Mouse (Mus musculus) kidney, embryonic 16.5 days (tissue): ENCODE data around the gene Plekha8. TPM values are rescaled to one million over a fixed set of nuclear protein-coding genes. Genes with fewer than 3 reads are reported as not detected.

Experiments used
- ATAC-seq: fragments of 200-750 bp; cut with Nextera tagmentation; 2 replicates; pipeline ENCODE4 v1.8.0; 2017; ENCODE audit warnings: moderate TSS enrichment; ENCODE audit not compliant: low FRiP score, low TSS enrichment
- H3K27ac ChIP-seq: fragments of 300-500 bp; sonication (generic); 2 replicates; pipeline ENCODE4 v1.5.1; 2014; ENCODE audit warnings: low read length
- H3K27me3 ChIP-seq: fragments of 300-500 bp; sonication (generic); 2 replicates; pipeline ENCODE4 v1.6.1; 2014; ENCODE audit warnings: low read length, control low read depth, mixed read lengths; ENCODE audit not compliant: insufficient read depth
- H3K36me3 ChIP-seq: fragments of 300-500 bp; sonication (generic); 2 replicates; pipeline ENCODE4 v1.6.1; 2014; ENCODE audit warnings: low read length, control low read depth, mixed read lengths; ENCODE audit not compliant: insufficient read depth
- H3K4me1 ChIP-seq: fragments of 300-500 bp; sonication (generic); 2 replicates; pipeline ENCODE4 v1.6.1; 2014; ENCODE audit warnings: low read length, control low read depth, mixed read lengths; ENCODE audit not compliant: insufficient read depth
- H3K4me2 ChIP-seq: fragments of 300-500 bp; sonication (generic); replicated peaks from 2 replicates; pipeline ENCODE4 v1.6.1; 2014; ENCODE audit warnings: low read depth, low read length
- H3K4me3 ChIP-seq: fragments of 300-500 bp; sonication (generic); 2 replicates; pipeline ENCODE4 v1.5.1; 2014; ENCODE audit warnings: mild to moderate bottlenecking, low read length
- H3K9ac ChIP-seq: fragments of 300-500 bp; sonication (generic); replicated peaks from 2 replicates; pipeline ENCODE4 v1.6.1; 2014; ENCODE audit warnings: low read length
- H3K9me3 ChIP-seq: fragments of 300-500 bp; sonication (generic); 2 replicates; pipeline ENCODE4 v1.6.1; 2016; ENCODE audit warnings: low read length, control low read depth
- whole genome bisulfite sequencing: fragments of 180-500 bp; shearing (Covaris S2); extraction: QIAGEN DNeasy Blood & Tissue Kit; methylation state at CpG from one replicate; pipeline ENCODE4 v1.1.7; 2014; 5-methylcytosine and 5-hydroxymethylcytosine counted together
- polyA plus RNA-seq: library from polyadenylated mRNA; unstranded; fragments of >200 nt; fragmentation: Nextera tagmentation; extraction: Ambion mirVana; gene quantifications from 2 replicates; pipeline ENCODE4 v1.2.1, GENCODE M21; 2015

Gene Plekha8
- 10.4 and 10.7 TPM in 2 replicates for polyA plus RNA-seq

GRCm38 (mm10) chr6:54594469-54595329 is at the start of gene Plekha8:
Gene Plekha8, plus strand, starts transcription at chr6:54595111.
- H3K4me2 ChIP-seq = peak within 1 kb of the TSS; percentile 67
- no peaks in the 10 kb centered on the region for H3K9me3 ChIP-seq
- peak within 1 kb of the TSS; percentile 81 for H3K9ac ChIP-seq
- WGBS = under 1% methylated on average over 48 of the region's 49 CpGs
- ATAC-seq = peak; percentile 96
- peak within 1 kb of the TSS; percentile 76 for H3K27ac ChIP-seq
- peaks cover 26% of the 10 kb centered on the region for H3K4me1 ChIP-seq
- H3K27me3 ChIP-seq = no peaks in the 10 kb centered on the region
- H3K36me3 ChIP-seq = no peaks in the 10 kb centered on the region
- H3K4me3 ChIP-seq = peak within 1 kb of the TSS; percentile 86

- Histone ChIP-seq H3K27me3 (no peaks in the 10 kb centered on the region), H3K4me1 (peaks cover 15% of the 10 kb centered on the region), H3K4me3 (no peak overlapping the region), H3K36me3 (no peaks in the 10 kb centered on the region), H3K27ac (no peak overlapping the region), H3K9ac (no peak overlapping the region), H3K4me2 (no peak overlapping the region), H3K9me3 (no peaks in the 10 kb centered on the region)
- 57% methylated on average over 13 of the region's 13 CpGs for WGBS
- peak; percentile 68 for ATAC-seq
Measured at GRCm38 (mm10) chr6:54548314-54549019, 46.4 kb upstream of the Plekha8 start.

GRCm38 (mm10) chr6:54549311-54549710 is 45.6 kb upstream of the Plekha8 start:
- peaks cover 20% of the 10 kb centered on the region for H3K4me1 ChIP-seq
- no peak overlapping the region for H3K4me2 ChIP-seq
- H3K9ac ChIP-seq = no peak overlapping the region
- H3K4me3 ChIP-seq = no peak overlapping the region
- H3K9me3 ChIP-seq = no peaks in the 10 kb centered on the region
- H3K27ac ChIP-seq = no peak overlapping the region
- no peaks in the 10 kb centered on the region for H3K27me3 ChIP-seq
- ATAC-seq = no peak
- 66% methylated on average over 4 of the region's 4 CpGs for WGBS
- H3K36me3 ChIP-seq = no peaks in the 10 kb centered on the region

GRCm38 (mm10) chr6:54550801-54551323 is 44.0 kb upstream of the Plekha8 start:
- ATAC-seq = no peak
- H3K4me2 ChIP-seq = no peak overlapping the region
- H3K27me3 ChIP-seq = no peaks in the 10 kb centered on the region
- no peak overlapping the region for H3K27ac ChIP-seq
- H3K9me3 ChIP-seq = no peaks in the 10 kb centered on the region
- no peak overlapping the region for H3K4me3 ChIP-seq
- H3K9ac ChIP-seq = no peak overlapping the region
- 44% methylated on average over 6 of the region's 7 CpGs for WGBS
- H3K4me1 ChIP-seq = peaks cover 23% of the 10 kb centered on the region
- no peaks in the 10 kb centered on the region for H3K36me3 ChIP-seq

GRCm38 (mm10) chr6:54552721-54553413 is 42.0 kb upstream of the Plekha8 start:
- Histone ChIP-seq H3K27me3 (no peaks in the 10 kb centered on the region), H3K4me3 (no peak overlapping the region), H3K9me3 (no peaks in the 10 kb centered on the region), H3K9ac (no peak overlapping the region), H3K4me1 (peaks cover 23% of the 10 kb centered on the region), H3K27ac (no peak overlapping the region), H3K4me2 (no peak overlapping the region), H3K36me3 (no peaks in the 10 kb centered on the region)
- WGBS = 76% methylated on average over 9 of the region's 9 CpGs
- ATAC-seq = no peak

DNA sequence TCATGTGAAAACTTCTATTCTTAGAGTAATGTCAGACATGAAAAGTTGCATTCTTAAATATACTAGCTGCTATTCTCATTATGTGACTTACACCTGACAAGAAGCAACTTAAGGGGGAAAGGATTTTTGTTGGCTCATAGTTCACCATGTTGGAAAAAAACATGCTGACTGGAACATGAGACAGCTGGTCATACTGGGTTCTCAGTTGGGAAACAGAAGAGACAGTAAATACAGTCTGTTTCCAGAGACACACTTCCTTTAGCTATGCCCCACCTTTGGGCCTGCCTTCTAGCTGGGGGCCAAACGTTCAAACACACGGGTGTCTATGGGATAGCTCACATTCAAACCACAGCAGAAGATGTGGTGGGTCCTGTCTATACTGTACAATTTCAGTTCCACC is 41.3 kb upstream of the Plekha8 start:
- Histone ChIP-seq H3K36me3 (no peaks in the 10 kb centered on the region), H3K27ac (no peak overlapping the region), H3K27me3 (no peaks in the 10 kb centered on the region), H3K9me3 (no peaks in the 10 kb centered on the region), H3K4me2 (no peak overlapping the region), H3K4me3 (no peak overlapping the region), H3K9ac (no peak overlapping the region), H3K4me1 (peaks cover 23% of the 10 kb centered on the region)
- no peak for ATAC-seq
- WGBS = 83% methylated on average over 2 of the region's 2 CpGs

DNA sequence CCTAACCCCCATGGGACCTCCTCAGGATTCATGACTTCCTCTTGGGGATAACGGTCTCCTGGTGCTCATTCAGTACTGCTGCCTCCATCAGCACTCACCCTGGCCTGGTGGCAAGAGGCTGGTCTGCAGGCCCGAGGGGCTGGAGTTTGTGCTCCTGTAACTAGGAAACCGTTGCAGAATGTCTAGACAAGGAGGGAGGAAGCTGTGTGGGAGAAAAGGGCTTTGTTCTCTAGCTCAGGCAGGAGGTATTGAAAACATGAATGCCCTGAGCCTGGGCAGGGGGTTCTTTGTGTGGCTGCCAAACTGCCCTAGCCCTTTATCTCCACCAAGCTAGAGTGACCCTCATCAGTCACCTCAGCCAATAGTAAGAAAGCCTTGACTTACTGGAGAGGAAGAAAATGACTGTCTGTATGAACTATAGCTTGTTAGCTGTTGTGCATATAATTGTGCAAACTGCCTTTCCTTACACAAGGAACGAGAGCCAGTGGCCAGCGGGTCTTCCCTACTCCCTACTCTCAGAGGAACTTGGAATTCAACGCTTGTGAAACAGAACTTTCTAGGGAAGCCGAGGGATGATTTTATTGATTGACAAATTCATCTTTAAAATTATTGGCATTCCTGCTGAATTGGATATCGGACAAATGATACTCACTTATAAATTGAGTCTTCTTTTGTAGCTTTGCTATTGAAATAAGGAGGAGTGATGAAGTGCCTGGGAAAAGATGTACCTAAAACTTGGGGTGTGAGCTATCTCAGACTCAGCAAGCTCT is 40.4 kb upstream of the Plekha8 start:
- H3K9ac ChIP-seq = no peak overlapping the region
- H3K9me3 ChIP-seq = no peaks in the 10 kb centered on the region
- no peak overlapping the region for H3K27ac ChIP-seq
- H3K27me3 ChIP-seq = no peaks in the 10 kb centered on the region
- 55% methylated on average over 8 of the region's 8 CpGs for WGBS
- H3K4me1 ChIP-seq = peaks cover 17% of the 10 kb centered on the region
- no peak overlapping the region for H3K4me3 ChIP-seq
- no peak overlapping the region for H3K4me2 ChIP-seq
- no peak for ATAC-seq
- H3K36me3 ChIP-seq = no peaks in the 10 kb centered on the region

DNA sequence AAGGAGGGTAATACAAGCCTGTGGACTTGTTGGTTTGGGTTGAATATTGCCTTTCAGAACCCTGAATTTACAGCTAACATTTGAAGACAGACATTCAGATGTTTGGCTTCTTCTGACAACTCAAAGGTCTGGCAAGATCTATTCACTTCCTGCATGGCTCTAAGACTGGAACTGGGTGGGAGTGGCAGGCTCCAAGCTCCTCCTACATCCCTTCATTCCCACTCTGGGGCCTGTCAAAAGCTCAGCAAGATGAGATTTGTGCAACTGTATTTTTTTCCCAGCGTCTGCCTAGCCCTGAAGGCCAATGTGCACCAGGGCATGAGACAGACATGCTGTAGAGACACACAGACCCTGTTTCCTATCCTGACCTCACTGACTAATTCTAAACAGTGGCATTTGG is 39.1 kb upstream of the Plekha8 start:
- H3K4me1 ChIP-seq = peaks cover 14% of the 10 kb centered on the region
- 40% methylated on average over 1 of the region's 1 CpGs for WGBS
- no peaks in the 10 kb centered on the region for H3K9me3 ChIP-seq
- no peaks in the 10 kb centered on the region for H3K36me3 ChIP-seq
- no peak overlapping the region for H3K4me3 ChIP-seq
- no peak overlapping the region for H3K4me2 ChIP-seq
- H3K27ac ChIP-seq = no peak overlapping the region
- ATAC-seq = no peak
- no peak overlapping the region for H3K9ac ChIP-seq
- no peaks in the 10 kb centered on the region for H3K27me3 ChIP-seq

GRCm38 (mm10) chr6:54557671-54558070 is 37.2 kb upstream of the Plekha8 start:
- 91% methylated on average over 7 of the region's 7 CpGs for WGBS
- ATAC-seq = no peak
- no peak overlapping the region for H3K9ac ChIP-seq

More at GRCm38 (mm10) chr6:54557671-54558070, 37.2 kb upstream of the Plekha8 start:
- H3K36me3 ChIP-seq = no peaks in the 10 kb centered on the region
- no peaks in the 10 kb centered on the region for H3K9me3 ChIP-seq
- H3K4me2 ChIP-seq = no peak overlapping the region
- no peak overlapping the region for H3K4me3 ChIP-seq
- H3K27me3 ChIP-seq = no peaks in the 10 kb centered on the region
- H3K27ac ChIP-seq = no peak overlapping the region
- H3K4me1 ChIP-seq = peaks cover 8% of the 10 kb centered on the region
